Mouse (Mus musculus): ENCODE measurements around the gene Kcnma1.

DNA sequence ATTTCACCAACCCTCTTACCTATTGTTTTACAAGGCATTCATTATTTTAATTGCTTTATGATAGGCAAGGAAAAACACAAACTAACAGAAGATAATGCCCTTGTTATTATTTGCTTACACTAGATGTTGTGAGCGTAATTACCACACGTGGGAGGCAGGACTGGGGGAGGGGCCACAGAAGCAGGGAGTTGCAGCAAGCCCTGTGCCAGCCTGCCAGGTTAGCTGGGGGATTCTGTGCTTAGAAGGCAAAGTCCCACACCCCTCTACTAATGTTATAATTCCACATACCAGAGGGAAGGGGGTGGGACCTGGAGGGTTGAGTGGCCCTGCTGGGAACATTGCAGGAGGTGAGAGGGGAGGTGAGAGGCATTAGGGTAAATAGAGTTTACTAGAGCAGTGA is 207.9 kb downstream of the Kcnma1 start:
- TF ChIP-seq CTCF (IDR thresholded peaks at IDR 0.05; ENCODE audit: low read depth, low read length) = no peak
- no peak for TF ChIP-seq POLR2A (IDR thresholded peaks at IDR 0.05; ENCODE audit: extremely low read depth, insufficient read depth, low read length)

Measured in liver, adult 2 months (tissue).